In the genomic region with DNA sequence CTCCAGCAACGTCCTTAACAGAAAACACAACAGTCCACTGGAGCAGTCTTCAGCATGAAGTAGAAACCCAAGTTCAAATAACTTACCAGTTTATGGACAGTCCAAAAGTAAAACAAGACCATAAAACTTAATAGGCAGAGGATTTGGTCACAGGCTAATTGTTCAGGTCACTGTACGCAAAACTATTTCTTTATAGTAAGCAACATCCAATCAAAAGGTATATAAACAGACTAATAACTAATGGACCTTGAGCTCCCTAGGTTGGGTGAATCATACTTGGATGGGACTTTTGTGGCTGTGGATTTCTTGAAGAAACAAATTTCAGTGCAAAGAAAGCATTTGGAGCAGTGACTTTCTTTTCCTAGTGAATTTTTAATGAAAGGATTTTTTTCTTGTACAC, we compare ENCODE assay signal across 27 mouse cellular contexts. TPM values are rescaled to one million over a fixed set of nuclear protein-coding genes. Genes with fewer than 3 reads are reported as not detected.
DNase-seq lines count a peak whose midpoint lies in the region; ATAC-seq and TF ChIP-seq lines count a peak whose summit lies in the region.
"Had no signal": no experiment of that assay in that cellular context is flagged by ENCODE, and none has a peak within 500 bp of the region (broad histone marks: within the 10 kb centered on the region; RNA-seq: fewer than 3 reads in every experiment).

No protein-coding gene starts in this region.

- 73% methylated on average over 2 of the region's 2 CpGs for WGBS in intestine, embryonic 15.5 days
- WGBS in intestine, embryonic 16.5 days = 63% methylated on average over 2 of the region's 2 CpGs
- WGBS in small intestine, adult 2 months = 27% methylated on average over 2 of the region's 2 CpGs

- DNase-seq in left cerebral cortex, postnatal 10 days (ENCODE audit: extremely low spot score in 1 of 2, low spot score in 2 of 2) = no peak
- DNase-seq: adrenal gland, adult 2 months; adrenal gland, postnatal 10 days; adrenal gland, postnatal 25 days; cerebellum, adult 11 months; cerebellum, adult 18-20 months; cerebellum, adult 8-10 months; cerebellum, adult 9-11 months; cerebellum, postnatal 14 days; cerebellum, postnatal 36 days; embryo, embryonic 11 days had no signal

- no peaks in the 10 kb centered on the region for H3K27me3 ChIP-seq in intestine, embryonic 15.5 days (replicated peaks)
- H3K27me3 ChIP-seq in intestine, embryonic 16.5 days (replicated peaks; ENCODE audit: control insufficient read depth, insufficient read depth, low read length) = no peaks in the 10 kb centered on the region
- H3K27me3 ChIP-seq in small intestine, adult 2 months (ENCODE audit: control insufficient read depth, insufficient read depth, low read length) = no peaks in the 10 kb centered on the region
- H3K27me3 ChIP-seq: embryonic facial prominence, embryonic 13.5 days; embryonic facial prominence, embryonic 15.5 days; forebrain, embryonic 12.5 days had no signal

- H3K4me2 ChIP-seq in intestine, embryonic 15.5 days (replicated peaks) = no peak overlapping the region
- H3K4me2 ChIP-seq in intestine, embryonic 16.5 days (ENCODE audit: low read depth, low read length) = no peak overlapping the region
- H3K4me2 ChIP-seq: embryonic facial prominence, embryonic 13.5 days; embryonic facial prominence, embryonic 15.5 days; forebrain, embryonic 12.5 days had no signal

- no peak overlapping the region for H3K9ac ChIP-seq in intestine, embryonic 15.5 days
- H3K9ac ChIP-seq in intestine, embryonic 16.5 days (ENCODE audit: low read depth, low read length) = no peak overlapping the region
- H3K9ac ChIP-seq: embryonic facial prominence, embryonic 13.5 days; embryonic facial prominence, embryonic 15.5 days; forebrain, embryonic 12.5 days had no signal

- H3K9me3 ChIP-seq in intestine, embryonic 15.5 days = no peaks in the 10 kb centered on the region
- H3K9me3 ChIP-seq in intestine, embryonic 16.5 days (ENCODE audit: control insufficient read depth, low read length) = no peaks in the 10 kb centered on the region
- H3K9me3 ChIP-seq: embryonic facial prominence, embryonic 13.5 days; embryonic facial prominence, embryonic 15.5 days; forebrain, embryonic 10.5 days; forebrain, embryonic 12.5 days had no signal

- H3K4me3 ChIP-seq in intestine, embryonic 15.5 days (replicated peaks) = no peak overlapping the region
- H3K4me3 ChIP-seq in intestine, embryonic 16.5 days (ENCODE audit: low read length) = no peak overlapping the region
- no peak overlapping the region for H3K4me3 ChIP-seq in small intestine, adult 2 months (ENCODE audit: low read depth, low read length)
- H3K4me3 ChIP-seq: embryonic facial prominence, embryonic 13.5 days; embryonic facial prominence, embryonic 15.5 days; erythroblast, embryonic 14.5 days; forebrain, embryonic 10.5 days; forebrain, embryonic 12.5 days had no signal

- TF ChIP-seq POLR2A in small intestine, adult 2 months (IDR thresholded peaks at IDR 0.05; ENCODE audit: low read depth, low read length) = no peak

- no peak overlapping the region for H3K27ac ChIP-seq in intestine, embryonic 15.5 days
- no peak overlapping the region for H3K27ac ChIP-seq in intestine, embryonic 16.5 days (ENCODE audit: low read length)
- H3K27ac ChIP-seq in small intestine, adult 2 months (ENCODE audit: insufficient read depth, low read depth, low read length) = peak overlapping the region; percentile 91
- H3K27ac ChIP-seq: embryonic facial prominence, embryonic 13.5 days; embryonic facial prominence, embryonic 15.5 days; forebrain, embryonic 10.5 days; forebrain, embryonic 12.5 days had no signal

- TF ChIP-seq CTCF in small intestine, adult 2 months (IDR thresholded peaks at IDR 0.05; ENCODE audit: extremely low read depth, insufficient read length, insufficient replicate concordance, low read depth, low read length) = no peak

- ATAC-seq in intestine, embryonic 15.5 days = peak; percentile 70
- ATAC-seq in intestine, embryonic 16.5 days = peak; percentile 81
- no peak for ATAC-seq in megakaryocyte-erythroid progenitor cell, adult 5-6 weeks (replicated peaks; ENCODE audit: low FRiP score, low TSS enrichment, poor library complexity, severe bottlenecking)
- ATAC-seq: forebrain, embryonic 14.5 days; forebrain, embryonic 16.5 days had no signal

- no peaks in the 10 kb centered on the region for H3K4me1 ChIP-seq in intestine, embryonic 15.5 days (replicated peaks)
- H3K4me1 ChIP-seq in intestine, embryonic 16.5 days (ENCODE audit: control insufficient read depth, insufficient read depth, low read length) = no peaks in the 10 kb centered on the region; the same call in 1 of the 2 replicates
- H3K4me1 ChIP-seq in small intestine, adult 2 months (ENCODE audit: control insufficient read depth, insufficient read depth, insufficient read length, low read length) = peaks cover 26% of the 10 kb centered on the region; the same call in 1 of the 2 replicates
- H3K4me1 ChIP-seq: embryonic facial prominence, embryonic 13.5 days; embryonic facial prominence, embryonic 15.5 days; forebrain, embryonic 12.5 days had no signal

- no peaks in the 10 kb centered on the region for H3K36me3 ChIP-seq in intestine, embryonic 15.5 days
- H3K36me3 ChIP-seq in intestine, embryonic 16.5 days (ENCODE audit: control insufficient read depth, insufficient read depth, low read length) = no peaks in the 10 kb centered on the region
- H3K36me3 ChIP-seq in small intestine, adult 2 months (ENCODE audit: control insufficient read depth, insufficient read depth, low read length) = no peaks in the 10 kb centered on the region; the same call in 1 of the 2 replicates
- H3K36me3 ChIP-seq: embryonic facial prominence, embryonic 13.5 days; embryonic facial prominence, embryonic 15.5 days; forebrain, embryonic 10.5 days; forebrain, embryonic 12.5 days had no signal

- intact Hi-C loops in left cerebral cortex, postnatal 10 days (cut with DNase I) = no loop called here

RNA-seq across cellular contexts. Expression of gene Themis3, which starts 6.8 kb away (rescaled TPM):
- 1.7 and 3.1 TPM in 2 replicates for polyA plus RNA-seq in intestine, embryonic 15.5 days (2015; fragmentation: Nextera tagmentation; extraction: Ambion mirVana)
- 4.5 and 9.1 TPM in 2 replicates for polyA plus RNA-seq in intestine, embryonic 16.5 days (2015; fragmentation: Nextera tagmentation; extraction: Ambion mirVana)
- 12.4 and 30.1 TPM in 2 replicates for polyA plus RNA-seq in small intestine, adult 2 months (2012; rRNA removed)
- under 1 TPM in 1 of 2 experiments, not detected in 1; 0.17 TPM for total RNA-seq in left cerebral cortex, postnatal 10 days (2021)
- total RNA-seq in megakaryocyte-erythroid progenitor cell, adult 5-6 weeks (2014; fragmentation: Nextera tagmentation) = not detected in 2 replicates
- not detected in 2 replicates for total RNA-seq in megakaryocyte-erythroid progenitor cell, adult 5-6 weeks (2017)
- total RNA-seq: adrenal gland, adult 2 months; adrenal gland, postnatal 25 days; common myeloid progenitor, adult 5-6 weeks; MEL had no signal
- polyA plus RNA-seq: adrenal gland, adult 2 months; brain, embryonic 14.5 days; C2C12; embryonic facial prominence, embryonic 11.5 days; embryonic facial prominence, embryonic 15.5 days; erythroblast, embryonic 14.5 days; forebrain, embryonic 12.5 days; forebrain, embryonic 14.5 days; forebrain, embryonic 16.5 days had no signal
